Mouse (Mus musculus): ENCODE data around the gene Plch1. TPM values are rescaled to one million over a fixed set of nuclear protein-coding genes. Genes with fewer than 3 reads are reported as not detected.

Plch1 gene
- polyA plus RNA-seq, 1 experiment from 2014 or later, result 25.0 TPM

Other genes with a start within 250 kb of the Plch1 start
- gene E130311K13Rik, start 30.0 kb upstream of the Plch1 start, polyA plus RNA-seq (2016; fragmentation: Nextera tagmentation; extraction: Ambion mirVana), result 2.9 and 3.0 TPM in 2 replicates
- 13.8 and 15.4 TPM in 2 replicates for gene Slc33a1, start 65.3 kb upstream of the Plch1 start, polyA plus RNA-seq (2016; fragmentation: Nextera tagmentation; extraction: Ambion mirVana)
- gene Gmps, start 76.6 kb upstream of the Plch1 start, polyA plus RNA-seq (2016; fragmentation: Nextera tagmentation; extraction: Ambion mirVana), result 63.4 and 68.1 TPM in 2 replicates
- gene Vmn2r1, start 182.1 kb upstream of the Plch1 start, polyA plus RNA-seq (2016; fragmentation: Nextera tagmentation; extraction: Ambion mirVana), result 0.10 and 0.15 TPM in 2 replicates
- gene Vmn2r2, start 242.5 kb upstream of the Plch1 start, polyA plus RNA-seq (2016; fragmentation: Nextera tagmentation; extraction: Ambion mirVana), result 0.04 TPM in 1 of 2 replicates, not detected in the other

All from forebrain, embryonic 12.5 days (tissue).